Mouse (Mus musculus) 3134 (cell line): ENCODE data around the gene Dennd1b.

ENCODE experiments used
- DNase-seq: peaks from one replicate; pipeline ENCODE4 v3.0.0-alpha.2; 2011; ENCODE audit warnings: low spot score; ENCODE audit not compliant: insufficient read length; ENCODE audit errors: extremely low read depth

Gene Dennd1b

DNA sequence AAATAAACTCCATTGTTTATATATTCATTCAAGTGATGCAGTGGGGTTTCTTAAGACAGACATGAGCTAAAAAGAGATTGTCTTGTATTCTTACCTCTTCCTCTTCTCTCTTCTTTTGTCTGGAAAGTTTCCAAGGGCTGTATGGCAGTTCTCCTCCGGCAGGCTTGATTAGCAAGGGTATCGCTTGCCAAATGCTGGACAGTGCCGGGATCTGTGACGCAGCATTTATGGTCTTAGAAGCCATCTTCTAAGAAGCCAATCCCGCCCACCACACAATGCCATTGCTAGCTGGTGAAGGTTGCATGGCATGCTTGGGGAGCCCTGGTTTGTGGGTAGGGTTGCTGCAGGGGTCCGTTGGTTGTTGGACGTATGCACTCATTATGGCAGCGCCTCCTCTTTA lies 115.8 kb downstream of the Dennd1b start:
- no peak for DNase-seq

DNA sequence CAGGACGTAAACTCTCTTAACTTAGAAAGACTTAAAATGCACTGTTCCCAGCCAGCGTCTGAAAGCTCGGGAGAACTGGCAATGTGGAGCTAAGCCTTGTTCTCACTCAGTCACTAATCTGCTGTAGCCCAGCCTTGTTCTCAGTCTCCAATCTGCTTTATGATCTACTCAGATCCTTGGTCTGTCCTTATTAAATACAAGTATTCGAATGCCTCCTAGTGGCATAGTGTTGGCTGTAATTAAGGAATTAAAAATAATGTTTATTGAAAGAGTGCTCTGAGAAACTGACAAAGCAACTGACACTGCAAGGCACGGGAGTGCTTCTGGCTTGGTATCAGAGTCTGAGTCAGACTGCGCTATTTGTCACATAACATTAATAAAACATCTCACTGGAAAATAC lies 116.3 kb downstream of the Dennd1b start:
- DNase-seq, result no peak

- no peak for DNase-seq
These were observed 117.5 kb downstream of the Dennd1b start for GRCm38 (mm10) chr1:139080517-139081386.

- no peak for DNase-seq
These were observed 120.1 kb downstream of the Dennd1b start for GRCm38 (mm10) chr1:139083382-139083781.

- DNase-seq, result no peak
These were observed 124.3 kb downstream of the Dennd1b start for GRCm38 (mm10) chr1:139087564-139087963.

DNA sequence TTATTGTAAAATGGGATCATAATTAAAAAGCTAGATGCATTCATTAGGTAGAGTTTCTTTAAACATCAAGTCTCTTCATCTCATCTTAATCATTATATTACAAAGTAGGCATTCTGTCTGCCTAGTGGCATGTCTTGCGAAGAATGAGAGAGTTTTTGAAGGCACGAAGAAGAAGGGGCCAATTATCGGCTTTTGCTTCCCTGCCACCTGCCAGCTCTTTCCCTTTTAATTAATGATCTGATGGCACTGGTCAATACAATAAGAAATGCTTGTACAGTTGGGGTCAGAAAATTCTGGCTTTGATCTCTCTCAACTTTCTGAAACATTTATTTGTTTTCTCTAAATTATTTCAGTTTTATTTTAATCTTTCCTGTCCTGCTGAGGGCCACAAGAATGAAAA lies 127.5 kb downstream of the Dennd1b start:
- no peak for DNase-seq

DNA sequence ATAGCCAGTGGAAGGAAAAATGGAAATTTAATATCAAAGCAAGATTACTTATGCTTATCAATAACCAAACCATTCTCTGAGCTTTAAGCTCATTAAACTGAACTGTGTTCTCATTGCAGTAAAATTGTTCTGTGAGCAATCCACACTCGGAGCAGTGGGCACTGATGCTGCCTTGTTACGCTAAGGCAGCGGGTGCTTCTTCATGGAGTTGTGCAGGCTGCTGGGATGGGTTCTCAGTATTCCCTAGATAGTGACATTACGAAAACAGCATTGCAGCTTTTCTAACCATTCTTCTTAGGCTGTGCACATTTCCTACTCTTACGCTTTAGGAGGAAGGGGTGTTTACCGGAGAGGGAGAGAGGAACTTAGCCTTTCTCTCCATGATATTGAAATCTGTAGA lies 128.5 kb downstream of the Dennd1b start:
- DNase-seq, result no peak

DNA sequence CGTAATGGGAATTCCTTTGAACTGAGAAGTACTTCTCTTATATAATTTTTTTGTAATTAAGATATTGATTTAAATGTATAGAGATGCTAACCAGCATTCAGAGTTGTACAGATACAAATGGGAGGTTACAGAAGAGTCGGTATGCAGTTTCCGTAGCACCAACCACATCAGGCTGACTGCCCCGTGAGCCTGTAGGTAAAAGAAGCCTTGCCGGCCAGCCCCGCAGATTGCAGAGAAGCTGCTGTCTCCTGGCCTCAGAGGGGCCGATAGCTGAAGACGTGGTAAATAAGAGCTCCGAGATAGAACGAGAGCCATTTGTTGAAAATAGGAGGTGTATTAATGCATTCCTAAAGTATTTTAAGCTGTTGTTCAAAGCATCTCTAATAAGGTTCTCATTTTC lies 128.9 kb downstream of the Dennd1b start:
- no peak for DNase-seq

DNA sequence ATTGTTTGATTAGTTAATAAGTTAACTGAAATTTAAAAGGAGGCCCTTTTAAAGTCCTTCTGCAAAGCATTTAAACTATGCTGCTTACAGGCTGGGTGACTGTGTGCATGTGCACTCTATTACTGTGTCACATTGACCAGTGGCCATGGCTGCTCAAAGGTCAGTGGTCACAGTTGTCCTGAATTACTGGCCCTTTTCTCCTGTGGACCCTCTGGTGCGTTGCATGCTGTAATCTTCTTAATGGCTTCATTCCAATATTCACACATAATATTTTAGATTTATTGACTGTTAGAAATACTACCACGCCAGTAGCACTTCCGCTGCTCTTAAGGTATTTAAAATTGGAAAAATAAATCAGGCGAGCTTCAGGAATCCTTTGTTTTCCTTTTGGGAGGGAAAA lies 129.5 kb downstream of the Dennd1b start:
- no peak for DNase-seq

GRCm38 (mm10) chr1:139096369-139096768 lies 133.1 kb downstream of the Dennd1b start:
- DNase-seq, result no peak

DNA sequence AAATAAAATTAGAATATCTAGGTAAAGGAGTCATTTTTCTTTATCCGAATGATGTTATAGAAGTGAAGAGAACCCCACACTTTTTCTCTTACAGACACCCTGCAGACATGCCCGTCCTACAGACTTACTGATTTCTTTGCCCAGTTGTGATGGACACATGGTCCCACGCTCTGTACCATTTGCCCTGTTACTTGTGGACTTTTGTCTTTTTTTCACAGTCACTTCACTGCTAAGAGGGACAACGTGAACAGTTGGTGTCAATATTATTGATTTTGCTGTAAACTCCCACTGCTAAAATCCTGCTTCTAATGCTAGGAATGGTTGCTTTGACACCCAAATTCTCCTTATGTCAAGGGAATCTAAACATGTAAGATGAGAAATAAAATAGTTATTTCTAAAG lies 134.9 kb downstream of the Dennd1b start:
- no peak for DNase-seq

- no peak for DNase-seq
These were observed 138.5 kb downstream of the Dennd1b start for GRCm38 (mm10) chr1:139101725-139102124.

DNA sequence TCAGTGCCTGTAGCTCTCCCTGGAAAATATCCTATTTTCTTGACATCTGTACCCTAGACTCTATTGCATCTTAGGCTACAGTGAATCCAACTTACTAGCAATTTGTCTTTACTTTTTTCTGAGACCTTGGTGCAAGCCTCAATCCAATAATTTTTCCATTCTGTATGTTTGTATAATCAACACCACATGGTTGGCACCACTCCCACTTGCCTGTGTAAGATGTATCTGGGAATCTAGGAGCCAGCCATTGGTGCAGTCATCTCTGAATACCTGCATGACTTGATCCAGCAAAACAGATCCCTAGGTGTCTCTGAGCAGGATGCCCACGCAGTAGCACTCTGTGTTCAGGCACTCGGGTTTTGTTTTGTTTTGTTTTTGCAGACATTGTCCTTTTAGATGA lies 145.0 kb downstream of the Dennd1b start:
- DNase-seq, result no peak

GRCm38 (mm10) chr1:139122626-139123025 lies 159.4 kb downstream of the Dennd1b start:
- DNase-seq, result no peak

- DNase-seq, result no peak
These were observed 176.4 kb downstream of the Dennd1b start for GRCm38 (mm10) chr1:139139644-139140043.

DNA sequence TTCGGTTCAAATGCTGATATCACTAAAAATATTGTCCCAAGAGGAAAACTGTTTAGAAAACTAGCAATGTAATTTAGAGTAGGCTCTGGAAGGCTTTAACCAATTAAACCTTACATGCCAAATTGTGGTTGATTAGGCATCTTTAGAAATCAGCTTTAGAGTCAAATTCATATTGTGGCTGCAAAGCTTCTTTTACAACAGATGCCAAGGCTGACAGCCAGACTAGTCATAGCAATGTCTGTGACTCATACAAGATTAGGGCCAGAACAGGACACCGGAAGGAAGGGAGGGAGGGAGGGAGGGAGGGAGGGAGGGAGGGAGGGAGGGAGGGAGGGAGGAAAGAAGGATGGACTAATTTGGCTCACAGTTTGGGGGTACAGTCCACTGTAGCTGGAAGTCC lies 182.3 kb downstream of the Dennd1b start:
- DNase-seq, result no peak

DNA sequence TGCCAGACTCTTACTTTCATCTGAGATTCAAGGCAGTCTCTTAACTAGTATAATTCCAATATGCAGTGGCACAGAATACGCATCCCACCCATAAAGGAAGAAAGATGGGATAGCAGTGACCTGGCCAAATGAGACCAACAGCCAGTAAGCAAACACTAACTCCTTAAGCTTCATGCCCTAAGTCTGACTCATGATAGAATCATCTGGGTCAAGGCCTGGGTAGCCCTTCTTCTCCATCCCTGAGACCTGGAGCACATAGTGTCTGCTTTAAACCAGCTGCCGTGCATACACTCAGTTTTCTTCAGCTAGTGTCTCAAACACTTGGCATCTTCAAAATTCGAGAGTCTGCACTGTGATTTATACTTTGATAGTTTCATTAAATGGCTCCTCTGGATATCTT lies 183.1 kb downstream of the Dennd1b start:
- DNase-seq, result no peak

GRCm38 (mm10) chr1:139153006-139153405 lies 189.8 kb downstream of the Dennd1b start:
- no peak for DNase-seq

DNA sequence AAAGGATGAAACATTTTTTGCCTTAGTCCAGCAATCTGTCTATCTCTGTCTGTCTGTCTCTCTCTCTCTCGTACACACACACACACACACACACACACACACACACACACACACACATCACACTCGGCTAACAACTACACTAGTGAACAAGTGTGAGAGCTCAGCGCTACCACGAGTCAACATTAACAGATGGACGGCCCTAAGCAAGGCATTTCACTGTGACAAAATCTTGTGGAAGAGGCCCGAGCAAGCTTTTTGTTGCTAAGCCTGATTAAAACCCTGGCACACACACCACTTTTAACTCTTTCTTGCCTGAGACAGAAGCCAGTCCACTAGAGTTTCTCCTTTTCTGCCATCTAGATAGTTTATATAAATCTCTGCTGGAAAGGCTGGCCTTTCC lies 190.3 kb downstream of the Dennd1b start:
- DNase-seq, result no peak

- DNase-seq, result no peak
These were observed 193.2 kb downstream of the Dennd1b start for GRCm38 (mm10) chr1:139156397-139156796.

- DNase-seq, result no peak
These were observed 198.4 kb downstream of the Dennd1b start for GRCm38 (mm10) chr1:139161619-139162018.

DNA sequence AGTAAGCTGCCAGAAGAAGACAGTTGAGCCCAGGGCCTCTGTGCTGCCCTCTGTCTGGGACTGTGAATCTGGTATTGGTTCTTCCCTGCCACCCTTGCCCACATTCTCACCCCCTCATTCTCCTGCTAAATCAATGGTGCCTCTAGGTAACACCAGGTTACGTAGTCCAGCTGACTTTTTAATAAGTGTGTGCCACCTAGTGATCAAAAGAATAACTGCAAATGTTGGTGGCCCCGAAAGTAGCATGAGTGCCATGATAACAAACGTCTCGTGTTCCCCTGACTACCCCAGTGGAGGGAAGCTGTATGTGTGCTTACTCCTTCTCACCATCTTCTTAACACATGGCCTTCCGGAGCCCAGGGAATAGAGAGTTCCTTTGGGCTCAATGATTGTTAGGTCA lies 199.6 kb downstream of the Dennd1b start:
- peak; percentile 32 for DNase-seq
